Mouse (Mus musculus): ENCODE measurements around the gene Trpc2. TPM values are rescaled to one million over a fixed set of nuclear protein-coding genes. Genes with fewer than 3 reads are reported as not detected.

Trpc2 gene
- polyA plus RNA-seq, 1 experiment, result not detected

DNA sequence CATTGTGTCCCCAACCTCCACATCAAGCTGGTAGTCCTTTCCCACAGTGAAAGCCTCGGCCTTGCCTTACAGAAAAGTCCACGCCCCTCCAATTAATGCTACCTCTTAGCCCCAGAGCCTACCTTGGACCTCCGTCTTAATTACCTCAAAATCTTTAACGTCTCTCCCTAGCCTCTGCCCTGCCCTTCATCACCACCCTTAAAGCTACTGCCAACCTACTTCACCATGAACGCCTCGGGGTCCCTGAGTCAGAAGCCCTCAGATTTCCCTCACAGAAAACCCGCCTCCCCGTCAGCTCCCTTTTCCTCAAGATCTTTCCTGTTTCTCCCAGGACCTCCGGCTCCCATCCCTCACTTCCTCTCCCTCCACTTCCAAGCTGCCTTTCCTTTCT is 18.3 kb upstream of the Trpc2 start:
- WGBS, result 2% methylated on average over 9 of the region's 9 CpGs
- Histone ChIP-seq H3K4me3 (replicated peaks; ENCODE audit: control insufficient read depth, low read depth, low read length) (peak overlapping the region; percentile 78), H3K27ac (ENCODE audit: control insufficient read depth, insufficient read depth, low read depth, low read length, poor library complexity) (peak overlapping the region; percentile 46), H3K4me1 (ENCODE audit: control insufficient read depth, insufficient read depth, low read length) (no peaks in the 10 kb centered on the region; the same call in 1 of the 2 replicates)
- TF ChIP-seq CTCF (IDR thresholded peaks at IDR 0.05; ENCODE audit: control insufficient read depth, insufficient read depth, low read length), result no peak
- no peak for TF ChIP-seq POLR2A (IDR thresholded peaks at IDR 0.05; ENCODE audit: borderline replicate concordance, control insufficient read depth, low read depth, low read length)

DNA sequence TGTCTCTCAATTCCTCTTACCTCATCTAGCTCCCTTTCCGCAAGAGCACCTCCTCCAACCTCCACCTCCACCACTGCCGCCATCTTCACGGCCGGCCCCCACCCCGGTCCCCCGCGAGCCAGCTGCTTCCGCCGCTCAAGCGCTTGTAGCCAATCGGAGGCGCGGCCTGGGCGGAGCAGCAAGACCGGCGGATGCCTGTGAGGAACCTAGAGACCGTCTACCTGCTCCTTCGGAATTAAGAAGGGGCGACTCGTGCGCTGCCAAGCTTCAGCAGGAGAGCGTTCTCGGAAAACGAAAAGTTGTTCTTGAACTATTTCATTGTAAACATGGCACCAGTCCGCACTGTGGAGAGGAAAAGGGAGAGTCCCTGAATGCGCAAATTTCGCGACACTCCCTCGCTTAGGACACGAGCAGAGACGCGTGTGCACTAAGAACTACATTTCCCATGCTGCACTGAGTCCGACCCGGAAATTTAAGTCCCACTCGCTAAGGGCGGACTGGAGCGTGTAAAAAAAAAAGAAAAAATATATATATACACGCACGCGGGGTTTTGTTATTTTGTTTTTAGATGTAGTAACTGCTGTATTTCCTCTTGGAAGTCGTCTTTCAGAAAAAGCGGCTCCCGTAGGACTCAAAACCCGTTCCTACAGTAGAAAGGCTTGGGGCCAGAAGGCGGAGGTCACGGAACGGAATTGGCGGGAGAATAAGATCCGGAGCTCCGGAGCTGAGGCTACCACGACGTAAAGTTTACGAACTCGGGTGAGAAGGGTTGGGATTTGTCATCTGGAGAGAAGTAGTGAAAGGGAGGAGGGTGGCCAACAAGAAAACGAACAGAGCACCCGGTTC is 17.6 kb upstream of the Trpc2 start, which contains the start of the genes Rnf121, Xndc1 and Xntrpc:
Gene Rnf121 (minus strand): TSS at position 424 of the 846 bp plus-strand sequence.
Gene Xndc1 (plus strand): TSS at position 466 of the 846 bp plus-strand sequence.
Gene Xntrpc (plus strand): TSS at position 668 of the 846 bp plus-strand sequence.
- Histone ChIP-seq H3K4me1 (ENCODE audit: control insufficient read depth, insufficient read depth, low read length) (no peaks in the 10 kb centered on the region; the same call in 1 of the 2 replicates), H3K27ac (ENCODE audit: control insufficient read depth, insufficient read depth, low read depth, low read length, poor library complexity) (peak within 1 kb of the TSS; percentile 46), H3K4me3 (replicated peaks; ENCODE audit: control insufficient read depth, low read depth, low read length) (peak within 1 kb of the TSS; percentile 78)
- TF ChIP-seq POLR2A (IDR thresholded peaks at IDR 0.05; ENCODE audit: borderline replicate concordance, control insufficient read depth, low read depth, low read length) (peak; percentile 58; the same call in 1 of the 2 replicates), CTCF (IDR thresholded peaks at IDR 0.05; ENCODE audit: control insufficient read depth, insufficient read depth, low read length) (no peak)
- WGBS, result under 1% methylated on average over 56 of the region's 56 CpGs

DNA sequence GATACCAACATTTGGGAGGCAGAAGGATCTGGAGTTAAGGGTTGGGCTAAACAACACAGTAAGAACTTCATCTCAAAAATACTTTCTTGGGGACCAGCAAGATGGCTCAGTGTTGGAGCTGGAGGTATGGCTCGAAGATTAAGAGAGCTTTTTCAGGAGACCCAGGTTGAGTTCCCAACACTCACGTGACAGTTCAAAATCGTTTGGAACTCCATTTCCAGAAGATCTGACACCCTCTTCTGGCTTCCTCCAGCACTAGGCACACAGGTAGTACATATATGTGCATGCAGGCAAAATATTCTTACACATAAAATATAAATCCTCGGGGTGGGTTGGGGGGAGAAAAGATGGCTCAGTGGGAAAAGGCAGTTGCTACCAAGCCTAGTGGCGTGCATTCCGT is 16.6 kb upstream of the Trpc2 start:
- TF ChIP-seq POLR2A (IDR thresholded peaks at IDR 0.05; ENCODE audit: borderline replicate concordance, control insufficient read depth, low read depth, low read length) (no peak), CTCF (IDR thresholded peaks at IDR 0.05; ENCODE audit: control insufficient read depth, insufficient read depth, low read length) (no peak)
- no peak overlapping the region for H3K27ac ChIP-seq (ENCODE audit: control insufficient read depth, insufficient read depth, low read depth, low read length, poor library complexity)
- no peaks in the 10 kb centered on the region; the same call in 1 of the 2 replicates for H3K4me1 ChIP-seq (ENCODE audit: control insufficient read depth, insufficient read depth, low read length)
- H3K4me3 ChIP-seq (replicated peaks; ENCODE audit: control insufficient read depth, low read depth, low read length), result peak overlapping the region; percentile 78
- WGBS, result 54% methylated on average over 6 of the region's 6 CpGs

DNA sequence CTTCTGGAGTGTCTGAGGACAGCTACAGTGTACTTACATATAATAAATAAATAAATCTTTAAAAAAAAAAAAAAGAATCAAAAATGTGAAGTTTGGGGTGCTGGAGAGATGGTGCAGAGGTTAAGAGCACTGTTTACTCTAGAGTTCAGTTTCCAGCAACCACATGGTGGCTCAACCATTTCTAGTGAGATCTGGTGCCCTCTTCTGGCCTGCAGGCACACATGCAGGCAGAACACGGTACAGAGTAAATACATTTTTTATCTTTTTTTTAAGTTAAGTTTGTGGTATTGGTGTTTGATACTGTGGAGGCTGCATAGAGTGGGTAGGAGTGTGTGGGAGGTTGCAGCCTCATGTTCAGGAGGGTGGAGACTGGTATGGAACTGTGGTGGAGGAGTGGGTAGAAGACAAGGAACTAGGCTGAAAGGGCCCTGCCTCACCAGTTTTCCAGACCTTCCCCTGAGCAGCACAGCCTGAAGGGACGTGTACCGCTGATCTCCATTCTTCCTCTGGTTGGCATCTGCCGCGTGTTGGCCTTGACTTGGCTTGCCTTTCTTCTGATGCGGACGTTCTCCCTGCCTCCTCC is 6.1 kb upstream of the Trpc2 start:
- WGBS, result 72% methylated on average over 7 of the region's 7 CpGs
- H3K27ac ChIP-seq (ENCODE audit: control insufficient read depth, insufficient read depth, low read depth, low read length, poor library complexity), result no peak overlapping the region
- TF ChIP-seq CTCF (IDR thresholded peaks at IDR 0.05; ENCODE audit: control insufficient read depth, insufficient read depth, low read length), result peak; percentile 73
- TF ChIP-seq POLR2A (IDR thresholded peaks at IDR 0.05; ENCODE audit: borderline replicate concordance, control insufficient read depth, low read depth, low read length), result no peak
- H3K4me1 ChIP-seq (ENCODE audit: control insufficient read depth, insufficient read depth, low read length), result no peaks in the 10 kb centered on the region
- H3K4me3 ChIP-seq (replicated peaks; ENCODE audit: control insufficient read depth, low read depth, low read length), result no peak overlapping the region

DNA sequence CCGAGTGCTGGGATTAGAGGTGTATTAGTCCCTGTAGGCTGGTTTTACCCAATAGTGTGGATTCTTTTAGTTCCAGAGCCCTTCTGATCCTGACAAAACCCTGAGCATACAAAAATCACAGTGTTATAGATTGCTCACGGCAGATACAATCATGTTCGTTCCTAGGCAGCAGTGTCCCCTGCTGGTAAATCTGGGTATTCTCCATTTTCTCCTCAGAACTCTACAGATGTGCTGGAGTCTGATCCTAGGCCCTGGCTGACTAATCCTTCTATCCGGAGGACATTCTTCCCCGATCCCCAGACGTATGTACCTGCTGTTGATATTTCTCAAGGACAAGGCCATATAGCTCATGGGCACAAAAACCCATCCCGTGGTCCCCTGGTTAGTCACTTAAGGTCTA is 4.4 kb upstream of the Trpc2 start:
- H3K27ac ChIP-seq (ENCODE audit: control insufficient read depth, insufficient read depth, low read depth, low read length, poor library complexity), result no peak overlapping the region
- no peak for TF ChIP-seq CTCF (IDR thresholded peaks at IDR 0.05; ENCODE audit: control insufficient read depth, insufficient read depth, low read length)
- TF ChIP-seq POLR2A (IDR thresholded peaks at IDR 0.05; ENCODE audit: borderline replicate concordance, control insufficient read depth, low read depth, low read length), result no peak
- WGBS, result 78% methylated on average over 7 of the region's 7 CpGs
- no peaks in the 10 kb centered on the region for H3K4me1 ChIP-seq (ENCODE audit: control insufficient read depth, insufficient read depth, low read length)
- no peak overlapping the region for H3K4me3 ChIP-seq (replicated peaks; ENCODE audit: control insufficient read depth, low read depth, low read length)

DNA sequence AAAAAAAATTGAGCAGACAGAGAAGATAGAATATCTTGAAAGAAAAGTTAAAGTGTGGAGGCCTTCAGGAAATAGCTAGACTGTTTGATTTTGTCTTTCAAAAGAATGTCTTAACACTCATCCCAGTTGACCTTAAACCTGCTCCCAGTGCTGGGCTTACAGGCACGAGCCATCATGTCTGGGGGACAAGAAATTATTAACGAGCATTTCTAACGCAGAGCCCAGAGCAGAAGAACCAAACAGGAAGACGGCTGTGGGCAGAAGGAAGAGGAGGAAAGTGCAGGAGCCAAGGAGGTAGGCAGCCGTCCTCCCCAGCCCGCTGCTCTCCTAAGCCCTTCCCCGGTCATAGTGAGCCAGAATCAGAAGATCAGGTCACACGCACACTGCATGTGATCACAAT is 2.6 kb upstream of the Trpc2 start:
- Histone ChIP-seq H3K4me1 (ENCODE audit: control insufficient read depth, insufficient read depth, low read length) (no peaks in the 10 kb centered on the region), H3K27ac (ENCODE audit: control insufficient read depth, insufficient read depth, low read depth, low read length, poor library complexity) (no peak overlapping the region), H3K4me3 (replicated peaks; ENCODE audit: control insufficient read depth, low read depth, low read length) (no peak overlapping the region)
- no peak for TF ChIP-seq POLR2A (IDR thresholded peaks at IDR 0.05; ENCODE audit: borderline replicate concordance, control insufficient read depth, low read depth, low read length)
- no peak for TF ChIP-seq CTCF (IDR thresholded peaks at IDR 0.05; ENCODE audit: control insufficient read depth, insufficient read depth, low read length)
- 88% methylated on average over 8 of the region's 8 CpGs for WGBS

DNA sequence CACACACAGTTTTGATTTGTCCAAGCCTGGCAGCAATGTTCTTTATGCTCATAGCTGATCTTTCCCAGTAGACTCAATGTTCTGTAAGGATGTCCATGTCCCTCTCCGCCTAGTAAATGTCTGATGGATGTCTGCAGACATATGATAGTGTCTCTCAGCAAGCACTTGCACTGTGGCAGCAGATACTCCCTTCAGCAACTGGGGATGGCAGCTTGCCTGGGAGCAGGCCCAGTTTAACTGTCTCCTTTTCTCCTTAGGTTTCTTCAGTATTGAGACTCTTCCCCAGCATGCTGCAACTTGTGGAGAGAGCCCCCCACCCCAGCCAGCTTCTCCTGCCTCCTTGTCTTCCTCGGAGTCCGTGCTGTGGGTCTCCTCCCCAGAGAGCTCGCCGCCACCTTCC is 1.1 kb upstream of the Trpc2 start:
- 93% methylated on average over 5 of the region's 5 CpGs for WGBS
- Histone ChIP-seq H3K4me3 (replicated peaks; ENCODE audit: control insufficient read depth, low read depth, low read length) (no peak overlapping the region), H3K27ac (ENCODE audit: control insufficient read depth, insufficient read depth, low read depth, low read length, poor library complexity) (no peak overlapping the region), H3K4me1 (ENCODE audit: control insufficient read depth, insufficient read depth, low read length) (no peaks in the 10 kb centered on the region)
- TF ChIP-seq CTCF (IDR thresholded peaks at IDR 0.05; ENCODE audit: control insufficient read depth, insufficient read depth, low read length), result no peak
- no peak for TF ChIP-seq POLR2A (IDR thresholded peaks at IDR 0.05; ENCODE audit: borderline replicate concordance, control insufficient read depth, low read depth, low read length)

DNA sequence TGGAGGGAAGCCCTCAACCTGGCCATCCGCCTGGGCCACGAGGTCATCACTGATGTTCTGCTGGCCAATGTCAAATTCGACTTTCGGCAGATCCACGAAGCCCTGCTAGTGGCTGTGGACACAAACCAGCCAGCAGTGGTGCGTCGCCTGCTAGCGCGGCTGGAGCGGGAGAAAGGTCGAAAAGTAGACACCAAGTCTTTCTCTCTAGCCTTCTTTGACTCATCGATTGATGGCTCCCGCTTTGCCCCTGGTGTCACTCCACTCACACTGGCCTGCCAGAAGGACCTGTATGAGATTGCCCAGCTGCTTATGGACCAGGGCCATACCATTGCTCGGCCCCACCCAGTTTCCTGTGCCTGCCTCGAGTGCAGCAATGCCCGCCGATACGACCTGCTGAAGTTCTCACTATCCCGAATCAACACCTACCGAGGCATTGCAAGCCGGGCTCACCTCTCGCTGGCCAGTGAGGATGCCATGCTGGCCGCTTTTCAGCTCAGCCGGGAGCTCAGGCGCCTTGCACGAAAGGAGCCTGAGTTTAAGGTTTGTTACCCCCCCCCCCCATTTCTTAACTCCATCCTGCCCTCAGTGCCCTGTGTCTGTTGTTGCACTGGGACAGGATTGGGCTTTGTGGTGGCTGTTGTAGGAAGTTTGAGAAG is 1.3 kb downstream of the Trpc2 start:
- H3K27ac ChIP-seq (ENCODE audit: control insufficient read depth, insufficient read depth, low read depth, low read length, poor library complexity), result no peak overlapping the region
- 88% methylated on average over 26 of the region's 26 CpGs for WGBS
- TF ChIP-seq POLR2A (IDR thresholded peaks at IDR 0.05; ENCODE audit: borderline replicate concordance, control insufficient read depth, low read depth, low read length), result no peak
- H3K4me1 ChIP-seq (ENCODE audit: control insufficient read depth, insufficient read depth, low read length), result no peaks in the 10 kb centered on the region
- H3K4me3 ChIP-seq (replicated peaks; ENCODE audit: control insufficient read depth, low read depth, low read length), result no peak overlapping the region

Measured in bone marrow, adult 2 months (tissue).